Mouse (Mus musculus): Measurements from ENCODE around the gene Vgll1.

Vgll1 gene

GRCm38 (mm10) chrX:57087806-57088205 lies at the start of gene Vgll1:
Gene Vgll1 (plus strand): TSS chrX:57088106.
- DNase-seq = no peak

- DNase-seq = no peak
Observed at GRCm38 (mm10) chrX:57042774-57043173, 45.1 kb upstream of the Vgll1 start, which contains the start of gene Brs3. Gene Brs3 (plus strand): TSS chrX:57043074.

GRCm38 (mm10) chrX:57043869-57044268 lies 44.0 kb upstream of the Vgll1 start:
- no peak for DNase-seq

- no peak for DNase-seq
Observed at GRCm38 (mm10) chrX:57052848-57053173, 35.1 kb upstream of the Vgll1 start.

- DNase-seq = peak; percentile 83 to 88
Observed at GRCm38 (mm10) chrX:57053174-57053992, 34.5 kb upstream of the Vgll1 start, which contains the start of gene Htatsf1. Gene Htatsf1 (plus strand): TSS chrX:57053583.

GRCm38 (mm10) chrX:57053993-57054385 lies 33.9 kb upstream of the Vgll1 start:
- DNase-seq = no peak

GRCm38 (mm10) chrX:57081496-57081895 lies 6.4 kb upstream of the Vgll1 start:
- DNase-seq = no peak

- DNase-seq = no peak
Observed at GRCm38 (mm10) chrX:57103415-57103814, 15.5 kb downstream of the Vgll1 start.

- no peak for DNase-seq
Observed at GRCm38 (mm10) chrX:57106956-57107355, 19.1 kb downstream of the Vgll1 start.

- DNase-seq = no peak
Observed at GRCm38 (mm10) chrX:57118143-57118542, 30.2 kb downstream of the Vgll1 start.

- DNase-seq = peak in 1 of 2 experiments; percentile 1
Observed at GRCm38 (mm10) chrX:57120768-57121167, 32.9 kb downstream of the Vgll1 start.

- no peak for DNase-seq
Observed at GRCm38 (mm10) chrX:57130633-57131032, 42.7 kb downstream of the Vgll1 start.

- no peak for DNase-seq
Observed at GRCm38 (mm10) chrX:57137627-57138026, 49.7 kb downstream of the Vgll1 start.

- DNase-seq = no peak
Observed at GRCm38 (mm10) chrX:57153520-57153919, 65.6 kb downstream of the Vgll1 start.

All from B cell, adult 2 months (primary cell).